Mouse (Mus musculus) ES-E14 (cell line): ENCODE measurements around the gene Tsks.

Source experiments
- HCFC1 ChIP-seq: IDR thresholded peaks from 2 replicates; pipeline ENCODE4 v1.6.1; 2012; ENCODE audit warnings: low read length, inconsistent platforms, borderline replicate concordance; ENCODE audit not compliant: insufficient read depth
- MAFK ChIP-seq: IDR thresholded peaks from 2 replicates; pipeline ENCODE4 v1.6.1; 2014; ENCODE audit warnings: mild to moderate bottlenecking, low read depth, low read length, inconsistent platforms; ENCODE audit not compliant: insufficient read depth
- ZC3H11A ChIP-seq: IDR thresholded peaks from 2 replicates; pipeline ENCODE4 v1.6.1; 2012; ENCODE audit warnings: low read depth, mild to moderate bottlenecking, inconsistent platforms, low read length, borderline replicate concordance

- TF ChIP-seq ZC3H11A (no peak), HCFC1 (no peak), MAFK (no peak)
Measured at GRCm38 (mm10) chr7:44981539-44981938, 38.5 kb downstream of the Tsks start.
